Mouse (Mus musculus) CD4-positive, CD25-positive, alpha-beta regulatory T cell, adult 2 months (primary cell): ENCODE measurements around the gene Tead4.

ENCODE experiments used
- DNase-seq: peaks from one replicate; pipeline ENCODE4 v3.0.0-alpha.2; 2012; ENCODE audit warnings: low read depth, low spot score

Gene Tead4

DNA sequence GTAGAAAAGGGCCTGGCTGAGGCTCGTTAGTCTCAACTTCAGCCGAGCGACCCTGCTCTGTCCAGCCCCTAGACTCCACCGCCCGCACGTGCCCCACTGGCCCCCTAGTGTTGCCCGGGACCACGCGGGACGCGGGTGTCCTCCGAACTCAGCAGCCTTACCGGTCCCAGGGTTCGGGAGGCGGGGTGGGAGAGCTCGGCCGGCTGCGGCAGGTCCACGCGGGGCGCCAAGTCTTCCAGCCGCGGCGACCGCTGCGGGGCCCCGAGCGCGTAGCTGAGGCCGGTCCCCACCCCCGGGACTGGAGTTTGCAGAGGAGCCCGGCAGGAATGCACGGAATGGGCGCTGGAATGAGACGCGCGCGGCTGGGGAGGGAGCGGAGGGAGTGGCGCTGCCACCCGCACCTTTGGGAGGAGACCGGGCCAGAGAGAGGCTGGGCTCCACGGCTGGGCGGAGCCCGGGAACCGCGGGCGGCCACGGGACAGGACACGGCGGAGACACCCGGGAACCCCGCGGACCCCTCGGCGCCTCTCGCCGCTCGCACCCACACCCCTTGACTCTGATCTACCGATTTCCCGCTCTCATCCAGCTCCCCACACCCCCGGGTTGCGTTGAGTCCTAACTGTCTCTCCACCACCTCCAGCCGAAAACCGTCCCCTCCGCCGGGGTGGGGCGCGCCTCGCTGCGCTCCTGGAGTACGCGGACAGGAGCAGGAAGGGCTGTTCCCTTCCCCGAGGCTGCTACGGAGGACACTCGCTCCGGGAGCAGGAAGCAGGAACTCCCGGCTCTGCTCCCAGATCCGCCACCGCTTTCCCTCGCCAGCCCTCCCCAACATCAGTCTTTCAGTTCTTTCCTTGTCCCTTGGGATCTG lies at the start of gene Tead4:
Tead4 (minus strand) TSS at position 690 of the 868 bp plus-strand sequence.
- DNase-seq: no peak

DNA sequence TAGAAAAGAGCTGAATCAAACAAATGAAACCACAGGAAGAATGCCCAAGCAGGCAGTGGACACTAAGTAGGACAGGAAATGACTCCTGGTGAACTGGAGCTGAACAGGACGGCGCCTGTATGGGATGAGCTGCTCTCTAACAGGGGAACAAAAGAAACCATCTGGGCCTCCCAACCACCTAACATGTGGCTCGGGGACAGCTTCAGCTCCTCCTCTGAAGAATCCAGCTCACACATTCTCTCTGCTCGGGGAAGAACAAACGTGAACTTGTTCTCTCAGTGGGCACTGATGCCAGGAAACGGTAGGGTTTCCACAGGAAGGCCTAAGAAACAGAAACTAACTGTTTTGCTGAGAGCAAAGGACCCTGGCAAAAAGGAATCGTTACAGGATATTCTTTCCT lies 49.1 kb upstream of the Tead4 start:
- no peak for DNase-seq

DNA sequence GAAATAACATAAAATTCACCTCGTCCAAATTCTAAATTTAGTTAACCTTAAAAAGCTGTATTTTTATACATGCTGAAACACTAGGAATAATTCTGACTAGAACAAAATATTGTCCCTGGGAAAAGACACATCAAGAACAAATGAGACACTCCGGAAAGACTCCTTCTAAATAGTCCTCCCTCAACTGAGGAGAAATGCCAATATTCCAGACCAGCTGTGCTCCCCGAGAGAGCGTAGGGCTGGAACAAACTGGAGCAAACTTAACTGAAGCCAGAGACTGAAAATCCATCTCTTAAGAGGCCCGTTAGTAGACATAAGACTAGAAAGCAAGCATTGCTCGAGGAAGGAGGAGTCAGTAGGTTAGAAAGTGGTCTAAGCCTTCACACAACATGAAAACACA lies 46.2 kb upstream of the Tead4 start:
- DNase-seq: no peak

DNA sequence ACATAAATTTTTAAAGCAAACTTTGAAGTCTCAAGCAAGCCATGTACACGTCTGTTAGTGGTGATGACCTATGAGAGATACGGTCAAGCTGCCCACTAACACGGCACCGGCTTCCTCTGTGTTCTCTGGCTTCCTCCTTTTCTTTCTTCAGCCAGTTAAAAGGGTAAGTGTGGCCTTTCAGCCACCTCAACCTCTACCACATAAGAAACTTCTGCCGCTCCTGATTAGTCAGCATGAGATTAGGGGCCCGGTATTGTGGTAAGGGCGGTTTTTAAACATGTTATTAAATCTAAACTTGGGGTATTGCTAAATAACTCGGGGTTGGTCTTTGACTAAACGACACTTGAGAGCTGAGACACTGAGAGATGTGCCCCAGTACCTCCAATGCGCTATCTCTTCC lies 45.0 kb upstream of the Tead4 start:
- no peak for DNase-seq

DNA sequence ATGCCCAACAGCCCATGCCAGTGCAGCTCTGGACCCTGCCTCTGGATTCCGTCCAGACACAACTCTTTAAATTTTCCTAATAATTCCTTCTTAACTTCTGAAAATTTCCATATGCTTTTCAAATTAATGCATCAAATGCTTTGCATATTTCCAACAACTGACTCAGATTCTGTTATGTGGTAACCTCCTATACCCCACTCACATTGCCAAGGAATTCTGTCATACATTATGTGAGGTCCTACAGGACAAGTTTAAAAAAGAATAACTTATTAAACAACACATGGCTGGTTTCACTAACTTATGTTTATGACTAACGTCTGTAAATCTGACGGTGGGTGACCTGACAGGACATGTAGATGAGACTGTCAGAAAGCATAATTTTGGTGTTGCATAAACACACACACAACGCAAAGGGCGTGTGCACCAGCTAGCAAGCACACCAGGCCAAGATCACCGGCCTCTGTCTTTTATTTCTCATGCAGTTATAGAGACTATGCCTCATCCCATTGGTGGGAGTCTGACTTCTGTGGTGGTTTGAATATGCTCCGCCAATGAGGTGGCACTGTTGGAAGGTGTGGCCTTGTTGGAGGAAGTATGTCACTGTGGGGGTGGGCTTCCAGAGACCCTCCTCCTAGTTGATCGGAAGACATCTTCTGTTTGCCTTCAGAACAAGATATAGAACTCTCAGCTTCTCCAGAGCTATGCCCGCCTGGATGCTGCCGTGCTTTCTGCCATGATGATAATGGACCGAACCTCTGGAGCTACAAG lies 41.5 kb upstream of the Tead4 start:
- no peak for DNase-seq

DNA sequence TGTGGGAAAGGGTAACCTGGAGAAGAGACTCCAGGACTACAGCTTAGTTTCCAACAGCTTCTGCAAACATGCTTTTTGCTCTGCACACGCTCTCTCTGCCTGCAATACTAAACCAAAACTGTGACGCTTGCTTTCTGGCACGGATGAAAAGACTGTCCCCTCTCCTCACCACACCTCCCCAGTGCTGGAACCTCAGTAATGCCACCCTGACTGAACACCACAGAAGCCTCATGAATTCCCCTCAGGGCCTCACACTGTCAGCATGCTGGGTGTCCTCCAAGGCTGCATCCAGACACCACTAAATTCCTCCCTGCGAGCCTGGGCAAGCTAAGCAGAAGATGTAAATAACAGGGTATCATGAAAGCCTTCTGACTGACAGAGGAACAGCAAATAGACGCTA lies 38.3 kb upstream of the Tead4 start:
- DNase-seq: no peak

DNA sequence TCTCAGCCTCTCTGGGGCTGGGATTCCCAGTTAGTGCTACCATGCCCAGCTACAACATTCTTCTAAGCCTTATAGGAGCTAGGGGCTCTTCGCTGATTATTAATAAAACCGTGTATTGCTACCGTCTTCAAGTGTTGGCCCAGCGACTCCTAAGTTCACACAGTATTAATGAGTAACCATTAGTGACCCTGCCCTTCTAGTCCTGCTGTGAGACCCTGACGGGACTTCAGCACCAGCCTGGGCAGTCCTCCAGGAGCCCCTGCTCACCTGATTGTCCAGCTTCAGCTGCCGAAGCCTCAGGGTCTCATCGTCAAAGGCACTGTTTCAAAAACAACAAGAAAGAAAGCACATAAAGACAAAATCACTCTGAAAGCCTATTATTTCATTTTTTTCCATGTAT lies 36.8 kb upstream of the Tead4 start:
- no peak for DNase-seq

DNA sequence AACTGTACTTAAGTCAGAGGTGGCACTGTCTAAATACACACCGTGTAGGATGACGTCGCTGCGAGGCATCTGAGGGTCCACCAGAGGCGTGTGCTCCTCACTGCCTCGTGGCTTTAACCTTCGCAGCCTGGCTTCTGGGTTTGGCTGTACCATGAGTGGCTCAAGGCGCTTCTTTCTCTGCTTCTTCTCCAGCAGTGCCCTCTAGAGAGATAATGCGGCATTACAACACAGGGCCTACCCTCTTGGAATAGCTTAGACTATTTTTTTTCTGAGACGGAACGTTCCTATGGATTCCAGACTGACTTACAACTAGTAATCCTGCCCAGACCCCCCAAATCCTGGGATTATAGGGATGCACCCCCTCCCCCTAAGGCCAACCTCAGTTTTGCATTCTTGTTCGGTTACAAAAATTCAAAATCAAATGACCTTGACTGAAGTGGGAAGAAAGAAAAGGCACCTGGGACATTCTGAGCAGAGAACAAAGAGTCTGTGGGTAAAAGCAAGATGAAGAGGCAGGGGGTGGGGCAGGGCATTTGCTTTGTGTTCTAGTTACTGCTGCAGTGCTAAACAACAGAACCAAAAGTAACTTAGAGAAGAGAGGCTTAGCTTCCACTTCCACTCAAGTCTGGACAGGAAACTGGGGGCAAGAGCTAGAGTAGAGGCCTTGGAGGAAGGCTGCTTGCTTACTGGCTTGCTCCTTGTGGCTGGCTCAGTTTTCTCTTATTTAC lies 33.9 kb upstream of the Tead4 start:
- DNase-seq: peak; percentile 78

DNA sequence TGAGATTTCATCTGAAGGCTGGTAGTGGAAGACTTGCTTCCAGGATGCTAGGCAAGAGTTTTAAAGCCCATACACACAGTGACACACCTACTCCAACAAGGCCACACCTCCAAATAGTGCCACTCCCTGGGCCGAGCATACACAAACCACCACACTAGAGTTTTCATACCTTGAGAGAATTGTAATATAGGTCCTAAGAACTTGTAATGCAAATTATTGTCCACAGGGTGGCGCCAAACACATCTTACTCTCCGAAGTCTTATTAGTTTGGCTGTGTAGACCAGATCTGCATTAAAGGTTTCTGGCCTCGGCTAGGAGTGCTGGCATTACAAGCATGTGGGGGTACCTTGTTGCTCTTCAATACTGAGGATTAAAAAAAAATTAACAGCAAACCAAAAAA lies 17.7 kb upstream of the Tead4 start:
- peak; percentile 85 for DNase-seq

DNA sequence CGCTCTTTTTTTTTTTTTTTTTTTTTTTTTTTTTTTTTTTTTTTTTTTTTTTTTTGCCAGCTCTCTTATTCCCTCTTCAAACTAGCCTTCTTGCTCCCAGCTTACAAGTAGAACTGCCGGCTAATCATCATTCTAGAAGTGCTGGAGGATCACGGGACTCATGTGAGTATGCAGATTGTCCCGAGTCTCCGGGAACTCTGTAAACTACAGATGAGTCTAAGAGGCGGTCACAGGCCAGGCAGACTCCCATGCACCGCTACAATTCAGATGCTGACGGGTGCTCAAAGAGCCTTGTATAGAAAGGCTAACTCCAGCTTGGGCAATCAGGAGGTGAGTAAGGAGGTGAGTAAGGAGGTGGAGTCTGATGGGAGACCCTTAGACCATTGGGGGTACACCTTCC lies 15.0 kb upstream of the Tead4 start:
- DNase-seq: no peak

DNA sequence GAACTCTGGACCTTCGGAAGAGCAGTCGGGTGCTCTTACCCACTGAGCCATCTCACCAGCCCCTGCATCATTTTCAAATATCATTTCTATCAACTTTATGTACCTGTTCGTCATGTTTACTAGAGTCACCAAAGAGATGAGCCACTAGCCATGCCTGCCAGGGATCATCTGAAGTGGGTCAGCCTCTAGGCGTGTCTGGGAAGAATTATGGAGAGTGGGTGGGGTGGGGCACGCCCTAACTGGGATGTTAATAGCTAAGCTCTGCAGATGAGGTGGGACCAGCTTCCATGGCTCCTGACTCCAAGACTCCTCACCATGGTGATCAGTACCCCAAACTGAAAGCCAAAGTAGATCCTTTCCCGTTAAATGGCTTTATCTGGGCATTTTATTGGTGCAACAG lies 14.2 kb upstream of the Tead4 start:
- DNase-seq: no peak

DNA sequence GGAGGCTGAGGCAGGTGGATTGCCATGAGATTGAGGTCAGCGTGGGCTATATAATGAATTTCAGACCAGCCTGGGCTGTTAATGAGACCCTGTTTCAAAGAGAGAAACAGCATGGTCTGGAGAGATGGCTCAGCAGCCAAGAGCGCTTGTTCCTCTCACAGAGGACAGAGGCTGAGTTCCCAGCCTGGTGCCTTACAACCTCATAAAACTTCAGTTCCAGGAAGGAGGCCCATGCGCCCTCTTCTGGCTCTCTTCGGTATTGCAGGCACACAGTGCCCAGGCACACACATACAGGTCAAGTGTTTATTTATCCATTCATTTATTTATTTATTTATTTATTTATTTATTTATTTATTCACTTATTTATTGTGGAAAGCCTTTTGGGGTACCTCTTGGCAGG lies 7.7 kb upstream of the Tead4 start:
- peak; percentile 69 for DNase-seq

DNA sequence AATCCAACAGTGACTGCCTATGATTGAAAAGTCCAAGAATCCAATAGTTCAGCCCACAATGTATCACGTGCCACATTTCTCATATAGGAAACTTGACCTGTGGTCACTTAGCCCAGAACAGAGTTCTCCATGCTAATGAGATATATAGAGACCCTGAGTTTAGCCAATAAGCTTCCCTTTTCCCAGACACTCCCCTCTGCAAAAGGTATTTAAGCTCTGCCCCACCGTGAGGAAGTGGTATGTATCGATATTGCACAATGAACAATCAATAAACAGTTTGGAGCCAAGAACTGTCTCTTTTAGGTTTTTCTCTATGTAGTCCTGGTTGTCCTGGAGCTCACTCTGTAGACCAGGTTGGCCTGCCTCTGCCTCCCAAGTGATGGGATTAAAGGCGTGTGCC lies 4.2 kb upstream of the Tead4 start:
- no peak for DNase-seq

DNA sequence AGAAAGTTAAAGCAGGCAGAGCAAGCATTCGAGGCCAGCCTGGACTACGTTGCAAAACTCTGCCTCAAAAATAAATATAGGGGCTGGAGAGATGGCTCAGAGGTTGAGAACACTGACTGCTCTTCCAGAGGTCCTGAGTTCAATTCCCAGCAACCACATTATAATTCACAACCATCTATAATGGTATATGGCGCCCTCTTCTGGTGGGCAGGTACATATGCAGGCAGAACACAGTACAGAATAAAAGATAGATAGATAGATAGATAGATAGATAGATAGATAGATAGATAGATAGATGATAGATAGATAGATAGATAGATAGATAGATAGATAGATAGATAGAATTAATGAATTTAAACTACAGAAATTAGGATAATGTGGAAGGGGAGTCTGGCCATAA lies 2.0 kb upstream of the Tead4 start:
- DNase-seq: peak; percentile 14

DNA sequence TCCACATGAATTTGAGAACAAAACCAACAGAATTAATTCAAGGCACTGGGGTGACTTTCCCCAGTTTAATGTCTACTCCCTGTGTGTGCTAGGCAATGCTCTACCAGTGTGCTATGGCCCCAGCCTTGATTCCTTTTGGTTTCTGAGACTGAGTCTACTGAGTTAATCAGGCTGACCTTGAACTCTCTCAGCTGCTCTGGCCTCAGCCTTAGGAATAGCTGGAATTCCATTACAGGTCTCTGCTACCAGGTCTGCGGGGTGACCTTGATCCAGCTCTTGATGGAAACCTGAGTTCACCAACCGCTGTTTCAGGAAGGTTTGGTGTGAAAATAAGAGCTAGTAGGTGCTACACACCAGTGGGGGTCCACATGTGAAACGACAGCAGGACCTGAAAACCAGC lies 1.3 kb upstream of the Tead4 start:
- DNase-seq: no peak

DNA sequence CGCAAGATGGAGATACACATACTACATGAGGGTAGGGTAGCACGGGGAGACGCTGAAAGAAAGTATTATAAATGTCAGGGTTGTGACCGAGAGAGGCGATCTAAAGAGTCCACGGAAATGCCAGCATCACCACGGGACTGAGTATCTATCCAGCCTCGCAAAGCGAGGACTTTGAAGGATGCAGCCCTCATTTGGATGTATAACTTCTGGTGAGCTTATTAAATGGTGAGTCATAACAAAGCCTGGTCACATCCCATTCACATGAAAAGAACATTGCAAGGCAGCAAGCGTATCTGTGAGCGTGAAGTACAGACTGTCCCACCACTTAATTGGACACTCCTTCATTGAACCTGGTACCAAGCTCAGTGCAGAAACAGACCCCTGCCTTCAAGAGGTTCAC lies 835 bp upstream of the Tead4 start:
- no peak for DNase-seq

DNA sequence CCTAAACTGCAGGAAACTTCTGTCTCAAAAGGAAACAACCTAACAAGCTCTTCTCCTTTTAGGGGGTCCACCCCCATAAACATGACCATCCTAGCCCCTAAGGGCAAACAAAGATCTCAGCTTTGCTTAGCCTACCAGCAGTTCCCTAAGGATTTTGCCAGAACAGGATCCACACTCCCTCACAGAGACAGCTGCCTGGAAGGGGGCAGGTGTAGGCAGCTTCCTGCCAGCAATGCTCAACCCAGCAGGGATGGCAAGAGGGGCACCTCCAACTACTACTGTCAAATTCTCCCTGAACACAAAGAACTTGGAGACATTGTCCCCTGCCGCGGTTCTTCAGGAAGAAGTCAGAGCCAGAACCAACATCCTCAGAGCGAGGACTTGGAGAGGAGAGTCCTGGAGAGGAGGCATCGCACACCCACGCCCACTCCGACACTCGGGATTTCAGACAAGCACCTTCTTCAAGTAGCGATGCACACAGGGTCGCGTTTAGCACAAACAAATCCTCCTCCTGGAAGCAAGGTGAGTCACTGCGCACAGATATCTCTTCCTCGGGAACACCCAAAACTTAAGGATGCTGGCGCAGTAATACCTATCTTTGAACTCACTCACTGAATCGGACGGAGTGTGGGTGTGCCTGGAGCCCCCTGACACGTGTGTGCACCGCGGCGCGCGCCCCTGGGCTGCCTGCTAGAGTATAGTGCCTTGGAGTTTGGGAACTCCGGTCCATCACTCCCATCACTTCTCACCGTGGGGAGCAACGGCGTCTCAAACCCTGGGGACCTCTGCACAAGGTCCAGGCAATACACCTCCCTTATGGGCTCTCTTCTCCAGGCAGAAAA lies 1.1 kb downstream of the Tead4 start:
- no peak for DNase-seq

DNA sequence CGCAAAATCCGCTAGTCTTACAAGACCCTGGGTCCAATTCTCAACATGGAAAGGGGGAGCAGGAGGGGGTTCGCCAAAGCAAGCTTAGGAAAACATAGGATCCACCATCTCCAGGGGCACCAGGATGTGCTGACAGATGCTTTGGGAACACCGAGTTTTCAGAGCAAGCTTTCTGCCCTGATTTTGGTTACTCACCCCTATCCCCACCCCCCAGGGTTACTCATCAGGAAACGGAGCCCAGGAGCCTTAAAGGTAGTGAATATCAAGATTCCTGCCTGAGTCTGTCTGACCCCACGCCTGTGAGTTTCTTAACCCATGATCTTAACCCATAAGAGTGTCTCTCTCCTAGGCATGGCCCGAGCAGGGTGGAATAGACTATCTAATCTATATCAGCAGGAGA lies 2.4 kb downstream of the Tead4 start:
- DNase-seq: no peak

DNA sequence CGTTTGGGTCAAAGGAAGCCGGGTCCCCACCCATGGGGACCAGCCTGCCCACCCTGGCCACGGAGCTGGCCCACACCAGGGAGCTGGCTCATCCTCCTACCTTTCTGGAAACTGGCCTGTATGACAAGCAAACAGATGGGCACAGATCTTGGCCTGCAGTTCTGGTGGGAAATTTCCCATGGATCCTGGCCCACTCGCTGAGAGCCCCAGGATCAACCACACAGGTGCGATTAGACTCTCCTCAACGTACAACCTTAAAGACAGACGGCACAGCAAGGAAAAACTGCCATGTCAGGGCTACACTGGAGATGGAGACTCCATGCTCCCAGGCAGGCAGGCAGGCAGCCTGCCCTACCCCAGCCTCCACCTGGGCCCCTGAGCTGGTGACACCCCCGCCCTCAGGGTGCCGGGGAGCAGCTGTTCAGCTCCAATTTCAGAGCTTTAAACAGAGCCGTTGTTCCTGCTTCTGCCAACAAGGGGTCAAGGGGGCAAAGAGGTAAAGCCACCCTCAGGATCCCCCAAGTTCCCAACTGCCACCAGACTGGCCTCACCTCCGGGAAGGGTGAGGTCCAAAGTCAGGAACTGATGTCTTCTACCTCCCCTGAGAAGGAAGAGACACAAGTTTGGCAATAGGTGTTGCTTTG lies 3.8 kb downstream of the Tead4 start:
- no peak for DNase-seq

DNA sequence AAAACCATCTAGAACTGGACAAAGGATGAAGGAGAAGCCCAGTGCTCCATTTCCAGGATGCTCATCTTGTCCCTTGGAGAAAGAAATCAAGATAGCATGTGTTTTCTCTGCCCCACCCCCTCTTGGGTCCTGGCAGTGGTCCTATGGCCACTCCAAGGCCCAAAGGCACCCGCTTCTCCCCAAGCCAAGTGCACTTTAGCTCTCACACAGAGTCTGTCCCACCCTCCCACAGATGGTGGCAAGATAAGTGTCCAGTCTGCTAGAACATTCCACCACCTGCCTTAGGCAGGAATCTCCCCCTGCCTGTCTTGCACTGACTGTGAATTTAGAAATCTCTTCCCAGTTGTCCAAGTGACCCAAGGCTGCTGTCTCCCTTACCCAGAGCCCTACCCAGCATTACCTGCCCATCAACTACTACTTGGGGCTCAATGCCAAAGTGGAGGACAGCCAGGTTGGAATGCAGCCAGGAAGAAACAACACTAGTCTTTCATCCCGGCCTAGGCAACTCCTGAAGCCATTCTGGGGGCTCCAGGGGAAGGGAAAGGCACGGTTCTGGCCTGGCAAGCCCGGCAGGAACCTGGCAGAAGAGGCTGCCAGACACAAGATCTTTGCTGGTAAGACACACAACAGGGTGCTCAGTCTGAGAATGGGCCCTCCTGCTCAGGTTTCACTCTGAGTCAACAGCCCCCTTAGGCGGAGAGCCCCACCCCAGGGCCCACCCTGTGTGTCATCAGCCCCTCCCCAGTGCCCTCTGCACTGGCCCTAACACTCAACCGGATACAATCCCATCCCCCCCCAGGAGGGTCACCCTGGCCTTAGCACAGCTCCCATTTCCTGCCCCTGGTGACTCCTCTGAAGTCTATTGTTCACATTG lies 4.5 kb downstream of the Tead4 start:
- no peak for DNase-seq
